ENCODE assay signal across 9 mouse cellular contexts in genomic region chr4:152131809-152132771, GRCm38 (mm10). TPM values are rescaled to one million over a fixed set of nuclear protein-coding genes. Genes with fewer than 3 reads are reported as not detected.
DNase-seq lines count a peak whose midpoint lies in the region; ATAC-seq and TF ChIP-seq lines count a peak whose summit lies in the region.
"Had no signal": no experiment of that assay in that cellular context is flagged by ENCODE, and none has a peak within 500 bp of the region (broad histone marks: within the 10 kb centered on the region; RNA-seq: fewer than 3 reads in every experiment).

No protein-coding gene starts in this region.

- H3K9ac ChIP-seq in heart, adult 2 months (ENCODE audit: low read depth, low read length): no peak overlapping the region
- H3K9ac ChIP-seq in hindbrain, embryonic 13.5 days: no peak overlapping the region
- H3K9ac ChIP-seq in midbrain, embryonic 13.5 days (replicated peaks): no peak overlapping the region

- peak overlapping the region; percentile 52 for H3K4me2 ChIP-seq in hindbrain, embryonic 13.5 days
- H3K4me2 ChIP-seq in midbrain, embryonic 13.5 days (replicated peaks): peak overlapping the region; percentile 56

- no peak for DNase-seq in heart, adult 2 months
- DNase-seq in heart, postnatal 4 days: no peak
- peak; percentile 86 for DNase-seq in Muller cell, postnatal 12 days (ENCODE audit: inconsistent ontology term)
- DNase-seq in c-Kit-positive CD71-positive TER-119-positive erythroid progenitor cells, embryonic 14.5 days (ENCODE audit: low spot score): no peak
- DNase-seq in urinary bladder, adult 18-20 months (ENCODE audit: low spot score in 2 of 2): no peak
- DNase-seq in gastrocnemius, postnatal 10 days: no peak

- no peaks in the 10 kb centered on the region for H3K36me3 ChIP-seq in heart, adult 2 months (ENCODE audit: control insufficient read depth, insufficient read depth, low read length)
- no peaks in the 10 kb centered on the region for H3K36me3 ChIP-seq in hindbrain, embryonic 13.5 days
- H3K36me3 ChIP-seq in midbrain, embryonic 13.5 days: no peaks in the 10 kb centered on the region

- no peaks in the 10 kb centered on the region for H3K79me2 ChIP-seq in heart, adult 2 months (replicated peaks; ENCODE audit: control insufficient read depth, insufficient read depth, low read length)

- 15% methylated on average over 50 of the region's 50 CpGs for WGBS in heart, adult 2 months
- 4% methylated on average over 50 of the region's 50 CpGs for WGBS in hindbrain, embryonic 13.5 days
- WGBS in midbrain, embryonic 13.5 days: 5% methylated on average over 50 of the region's 50 CpGs

- intact Hi-C loops in heart, adult 2 months (cut with DNase I): no loop called here

- TF ChIP-seq EP300 in heart, adult 2 months (IDR thresholded peaks at IDR 0.05; ENCODE audit: insufficient read depth, low read depth, low read length): no peak

- no peak for TF ChIP-seq CTCF in heart, adult 2 months (IDR thresholded peaks at IDR 0.05)

- H3K4me3 ChIP-seq in heart, adult 2 months: peak overlapping the region; percentile 49
- peak overlapping the region; percentile 32 for H3K4me3 ChIP-seq in hindbrain, embryonic 13.5 days
- H3K4me3 ChIP-seq in midbrain, embryonic 13.5 days (replicated peaks): peak overlapping the region; percentile 36

- no peak for ATAC-seq in hindbrain, embryonic 13.5 days (ENCODE audit: low FRiP score)
- ATAC-seq in midbrain, embryonic 13.5 days: no peak

- no peaks in the 10 kb centered on the region; the same call in 1 of the 2 replicates for H3K4me1 ChIP-seq in heart, adult 2 months (ENCODE audit: control insufficient read depth, insufficient read depth, low read length)
- H3K4me1 ChIP-seq in hindbrain, embryonic 13.5 days (replicated peaks): peaks cover 28% of the 10 kb centered on the region
- H3K4me1 ChIP-seq in midbrain, embryonic 13.5 days (replicated peaks): peaks cover 21% of the 10 kb centered on the region

- no peak overlapping the region for H3K27ac ChIP-seq in heart, adult 2 months
- H3K27ac ChIP-seq in hindbrain, embryonic 13.5 days: no peak overlapping the region
- no peak overlapping the region for H3K27ac ChIP-seq in midbrain, embryonic 13.5 days

- no peak for TF ChIP-seq POLR2A in heart, adult 2 months (IDR thresholded peaks at IDR 0.05; ENCODE audit: insufficient read depth, low read depth, low read length)

- H3K9me3 ChIP-seq in hindbrain, embryonic 13.5 days: no peaks in the 10 kb centered on the region
- H3K9me3 ChIP-seq in midbrain, embryonic 13.5 days: no peaks in the 10 kb centered on the region

- H3K27me3 ChIP-seq in heart, adult 2 months (ENCODE audit: control insufficient read depth, insufficient read depth, low read length): peaks cover 14% of the 10 kb centered on the region
- H3K27me3 ChIP-seq in hindbrain, embryonic 13.5 days: peaks cover 96% of the 10 kb centered on the region
- peaks cover 93% of the 10 kb centered on the region for H3K27me3 ChIP-seq in midbrain, embryonic 13.5 days

RNA-seq across cellular contexts. Expression of gene Tnfrsf25, which starts 16.4 kb away (rescaled TPM):
- 1 to 10 TPM; 1.4 to 2.4 TPM for total RNA-seq in heart, adult 2 months (2021)
- 6.1 and 7.4 TPM in 2 replicates for polyA plus RNA-seq in heart, adult 2 months (2012; rRNA removed)
- 1 to 10 TPM in 1 of 2 experiments, under 1 TPM in 1; 0.88 to 2.2 TPM for total RNA-seq in heart, postnatal 4 days (2021)
- polyA plus RNA-seq in hindbrain, embryonic 13.5 days (2015; fragmentation: Nextera tagmentation; extraction: Ambion mirVana): 1.00 and 1.3 TPM in 2 replicates
- 0.87 and 0.97 TPM in 2 replicates for polyA plus RNA-seq in midbrain, embryonic 13.5 days (2015; fragmentation: Nextera tagmentation; extraction: Ambion mirVana)
- total RNA-seq in gastrocnemius, postnatal 10 days (2021): 1 to 10 TPM in 1 of 2 experiments, under 1 TPM in 1; 0.82 to 2.9 TPM

RNA-seq across cellular contexts. Expression of gene Espn, which starts 20.1 kb away (rescaled TPM):
- total RNA-seq in heart, adult 2 months (2021): 1 to 10 TPM; 2.4 to 2.5 TPM
- polyA plus RNA-seq in heart, adult 2 months (2012; rRNA removed): 2.7 and 3.2 TPM in 2 replicates
- total RNA-seq in heart, postnatal 4 days (2021): 1 to 10 TPM; 1.5 to 1.8 TPM
- polyA plus RNA-seq in hindbrain, embryonic 13.5 days (2015; fragmentation: Nextera tagmentation; extraction: Ambion mirVana): 0.09 and 0.22 TPM in 2 replicates
- 0.07 TPM in 1 of 2 replicates, not detected in the other for polyA plus RNA-seq in midbrain, embryonic 13.5 days (2015; fragmentation: Nextera tagmentation; extraction: Ambion mirVana)
- total RNA-seq in gastrocnemius, postnatal 10 days (2021): 1 to 10 TPM; 1.1 to 1.2 TPM

RNA-seq across cellular contexts. Expression of gene Hes2, which starts 26.6 kb away (rescaled TPM):
- total RNA-seq in heart, adult 2 months (2021): not detected
- polyA plus RNA-seq in heart, adult 2 months (2012; rRNA removed): not detected in 2 replicates
- total RNA-seq in heart, postnatal 4 days (2021): not detected
- polyA plus RNA-seq in hindbrain, embryonic 13.5 days (2015; fragmentation: Nextera tagmentation; extraction: Ambion mirVana): 0.34 and 1.8 TPM in 2 replicates
- polyA plus RNA-seq in midbrain, embryonic 13.5 days (2015; fragmentation: Nextera tagmentation; extraction: Ambion mirVana): 0.26 and 0.28 TPM in 2 replicates
- total RNA-seq in gastrocnemius, postnatal 10 days (2021): not detected
- polyA plus RNA-seq: C2C12 had no signal

RNA-seq across cellular contexts. Expression of gene Acot7, which starts 45.8 kb away (rescaled TPM):
- 10 to 100 TPM; 58.1 to 64.8 TPM for total RNA-seq in heart, adult 2 months (2021)
- 51.7 and 65.0 TPM in 2 replicates for polyA plus RNA-seq in heart, adult 2 months (2012; rRNA removed)
- 10 to 100 TPM; 54.3 to 58.4 TPM for total RNA-seq in heart, postnatal 4 days (2021)
- polyA plus RNA-seq in hindbrain, embryonic 13.5 days (2015; fragmentation: Nextera tagmentation; extraction: Ambion mirVana): 269 and 299 TPM in 2 replicates
- 206 and 218 TPM in 2 replicates for polyA plus RNA-seq in midbrain, embryonic 13.5 days (2015; fragmentation: Nextera tagmentation; extraction: Ambion mirVana)
- 10 to 100 TPM; 11.9 to 14.1 TPM for total RNA-seq in gastrocnemius, postnatal 10 days (2021)

RNA-seq across cellular contexts. Expression of gene Plekhg5, which starts 59.8 kb away (rescaled TPM):
- total RNA-seq in heart, adult 2 months (2021): 10 to 100 TPM; 11.5 to 16.7 TPM
- polyA plus RNA-seq in heart, adult 2 months (2012; rRNA removed): 20.3 and 20.5 TPM in 2 replicates
- total RNA-seq in heart, postnatal 4 days (2021): 10 to 100 TPM; 35.0 to 35.3 TPM
- polyA plus RNA-seq in hindbrain, embryonic 13.5 days (2015; fragmentation: Nextera tagmentation; extraction: Ambion mirVana): 10.2 and 10.9 TPM in 2 replicates
- polyA plus RNA-seq in midbrain, embryonic 13.5 days (2015; fragmentation: Nextera tagmentation; extraction: Ambion mirVana): 8.4 and 8.5 TPM in 2 replicates
- total RNA-seq in gastrocnemius, postnatal 10 days (2021): 10 to 100 TPM; 14.7 to 22.0 TPM
